Mouse (Mus musculus) 3T3-L1 (cell line): ENCODE measurements at regions not wholly inside any gene's neighbourhood (a gene's known extent, or its start where the extent isn't known, plus 50 kb on each side); places are given as distances from the start of the nearest gene placed in this dataset.

Experiments
- DNase-seq: peaks from one replicate; pipeline ENCODE4 v3.0.0-alpha.2; 2015; ENCODE audit warnings: low read depth, low spot score

DNA sequence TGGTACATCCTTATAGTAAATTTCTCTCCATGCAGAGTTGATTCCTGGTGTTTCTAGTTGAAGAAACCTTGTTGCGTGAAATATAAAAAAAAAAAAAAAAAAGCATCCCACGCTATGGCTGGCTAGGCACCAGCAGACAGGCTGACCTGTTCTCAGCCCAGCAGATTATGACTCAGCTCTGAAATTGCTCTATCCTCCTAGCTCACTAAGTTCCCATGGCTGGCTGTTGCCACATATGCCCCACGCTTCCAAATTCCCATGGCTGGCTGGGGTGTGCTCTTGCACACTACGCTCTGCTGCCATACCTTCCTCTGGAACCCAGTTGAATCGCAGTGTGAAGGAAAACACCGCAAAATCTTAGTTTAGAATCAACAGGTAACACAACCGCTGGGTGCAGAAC, 270.1 kb downstream of the Mid1ip1 start:
- DNase-seq: peak; percentile 66

DNA sequence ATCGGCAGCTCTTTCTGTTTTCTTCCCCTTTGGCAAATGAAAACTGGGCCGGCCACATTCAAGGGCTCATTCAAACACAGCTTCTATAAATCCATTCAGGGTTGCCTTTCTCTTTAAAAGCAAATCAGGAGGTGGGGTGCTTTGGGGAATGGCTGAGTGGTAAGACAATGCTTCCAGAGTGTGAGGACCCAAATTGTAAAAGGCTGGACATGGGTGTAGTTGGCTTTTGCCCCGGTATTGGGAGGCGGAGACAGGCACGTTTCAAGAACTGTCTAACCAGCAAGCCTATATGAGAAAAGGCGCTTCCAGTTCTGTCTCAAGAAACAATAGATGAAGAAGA, 277.0 kb downstream of the Mid1ip1 start:
- no peak for DNase-seq

DNA sequence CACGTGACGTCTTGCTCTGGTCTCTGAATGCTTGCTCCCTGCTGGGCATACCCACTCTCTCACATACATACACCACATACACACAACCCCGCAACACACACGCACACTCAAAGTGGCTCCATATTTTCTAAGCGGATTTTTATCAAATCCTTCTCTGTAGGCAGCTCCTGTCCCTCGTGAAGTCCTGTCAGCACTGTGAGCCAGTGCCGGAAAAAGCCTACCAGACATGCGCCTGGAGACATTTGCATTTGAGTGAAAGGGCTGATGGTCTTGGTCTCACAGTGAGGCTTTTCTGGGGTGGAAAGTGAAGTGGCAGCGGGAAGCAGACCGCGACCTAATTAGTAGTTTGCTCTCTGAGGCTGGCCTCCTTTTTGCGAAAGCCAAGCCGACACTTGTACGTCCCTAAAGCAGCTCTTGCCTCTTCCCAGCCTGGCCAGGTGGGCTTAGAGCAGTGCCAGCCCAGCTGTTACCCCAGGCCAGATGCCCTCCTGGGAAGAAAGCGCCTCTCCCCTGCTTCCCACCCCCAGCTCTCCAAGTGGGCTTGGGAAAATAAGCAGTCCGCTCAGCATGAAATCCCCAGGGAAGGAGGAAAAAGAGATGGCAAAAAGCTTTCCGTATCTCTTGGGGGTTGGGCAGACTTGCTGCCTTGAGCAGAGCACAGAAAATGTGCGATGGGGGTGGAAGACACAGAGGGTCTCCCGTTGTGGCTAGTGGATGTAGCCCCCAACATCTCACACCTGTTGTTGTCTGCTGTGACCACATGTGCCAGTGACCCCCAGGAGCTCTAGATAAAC, 277.6 kb downstream of the Mid1ip1 start:
- no peak for DNase-seq

DNA sequence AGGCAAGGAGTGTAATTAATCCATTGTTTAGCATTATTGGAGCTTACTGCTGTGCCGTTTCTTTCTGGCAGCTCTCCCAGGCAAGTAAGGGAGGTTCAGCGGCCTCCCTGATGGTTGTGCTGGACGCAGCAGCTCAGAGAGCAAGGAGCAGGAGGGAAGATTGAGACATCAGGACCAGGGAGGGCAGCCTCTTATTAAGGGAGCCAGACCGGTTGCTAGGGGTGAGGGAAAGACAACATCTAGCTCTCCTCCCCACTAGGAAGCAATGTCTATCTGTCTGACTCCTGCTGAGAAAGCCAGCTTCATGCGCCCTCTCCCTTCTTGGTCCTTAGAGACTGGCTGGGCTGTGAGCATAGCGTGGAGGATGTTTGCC, 278.2 kb downstream of the Mid1ip1 start:
- DNase-seq: no peak

DNA sequence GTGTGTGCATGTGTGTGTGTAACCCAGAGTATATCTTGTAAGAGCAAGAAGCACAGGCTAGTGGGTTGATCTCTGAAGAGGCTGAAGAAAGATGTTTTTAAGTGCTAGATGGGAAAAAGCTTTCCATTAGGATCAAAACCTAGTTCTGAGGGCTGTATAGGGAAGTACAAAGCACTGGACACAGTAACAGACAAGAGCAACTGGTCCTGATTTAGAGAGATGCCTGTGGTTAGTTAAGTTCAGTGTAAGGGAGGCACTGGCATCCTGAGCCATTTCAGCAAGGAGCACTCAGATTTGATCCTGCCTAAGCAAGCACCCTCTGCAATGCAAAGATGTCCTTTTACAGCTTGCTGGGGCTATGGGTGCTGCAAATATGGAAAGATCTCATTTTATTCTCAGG, 280.1 kb downstream of the Mid1ip1 start:
- DNase-seq: peak; percentile 13

DNA sequence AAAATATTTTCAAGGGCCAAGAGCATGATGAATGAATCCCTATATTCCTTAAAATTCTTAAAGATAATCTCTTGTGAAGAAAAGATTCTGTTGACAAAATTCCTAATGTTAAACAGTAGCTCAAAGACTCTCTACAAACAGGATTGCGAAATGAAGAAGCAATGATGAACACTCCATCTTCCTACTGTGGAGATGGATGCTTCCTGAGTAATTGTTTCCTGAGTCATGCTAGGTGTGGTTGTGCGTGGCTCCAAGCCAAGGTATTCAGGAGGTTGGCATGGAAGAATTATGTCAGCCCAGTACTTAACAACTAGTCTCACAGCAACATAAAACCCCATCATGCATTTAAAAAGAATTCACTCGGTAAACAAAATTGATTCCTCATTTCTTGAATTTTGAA, 286.4 kb downstream of the Mid1ip1 start:
- DNase-seq: peak; percentile 86

DNA sequence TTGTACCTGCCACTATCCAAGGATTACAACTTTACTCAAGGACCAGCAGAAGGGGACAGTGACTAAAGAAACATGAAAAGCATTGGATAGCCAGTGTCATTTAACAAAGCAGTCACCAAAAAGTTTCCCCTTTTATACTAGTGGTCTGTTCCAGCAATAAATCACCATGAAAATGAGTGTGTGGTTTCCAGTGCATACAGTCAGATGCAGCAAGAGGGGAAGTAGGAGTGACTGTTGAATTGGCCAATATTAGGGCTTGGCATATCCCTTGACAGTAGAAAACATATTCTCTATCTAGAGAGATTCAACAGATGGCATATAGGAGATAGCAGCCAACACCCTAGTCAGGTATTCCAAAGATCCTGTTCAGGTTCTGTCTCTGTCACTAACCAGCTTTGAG, 259.8 kb upstream of the H2al1a start:
- DNase-seq: no peak

DNA sequence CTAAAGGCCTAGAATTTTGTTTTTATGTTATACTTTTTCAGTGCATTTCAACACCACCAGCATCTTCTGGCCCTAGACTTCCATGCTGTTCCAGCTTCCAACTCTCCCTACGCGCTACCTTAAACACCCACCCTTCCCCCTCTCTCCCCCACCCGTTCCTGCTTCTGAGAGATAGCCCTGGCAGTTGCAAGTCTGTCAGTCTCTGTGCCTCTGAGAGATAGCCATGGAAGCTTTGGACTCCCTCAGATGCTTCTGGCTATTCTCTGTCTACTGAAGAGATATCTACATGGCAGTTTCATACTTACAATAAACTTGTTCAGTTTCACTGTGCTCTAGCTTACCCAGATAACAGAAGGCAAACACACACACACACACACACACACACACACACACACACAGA, 252.3 kb upstream of the H2al1a start:
- no peak for DNase-seq

DNA sequence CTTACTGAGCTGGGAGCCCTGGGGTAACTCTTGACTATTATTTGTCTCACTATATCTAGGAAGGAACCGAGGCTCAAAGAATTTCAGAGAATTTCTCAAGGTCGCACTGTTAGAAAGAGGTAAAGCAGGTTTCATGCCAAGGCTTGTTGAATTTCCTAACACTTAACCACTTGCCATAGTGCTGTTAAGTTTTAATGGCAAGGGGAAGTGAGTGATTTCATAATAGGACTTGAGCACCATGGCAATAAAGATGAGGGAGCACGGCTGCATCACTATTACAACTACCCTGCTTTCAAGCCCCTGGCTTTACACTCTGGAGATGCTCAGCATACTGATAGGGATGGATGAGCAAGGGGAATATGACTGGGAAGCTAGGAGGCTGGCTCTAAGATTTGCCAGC, 216.9 kb upstream of the H2al1a start:
- no peak for DNase-seq

DNA sequence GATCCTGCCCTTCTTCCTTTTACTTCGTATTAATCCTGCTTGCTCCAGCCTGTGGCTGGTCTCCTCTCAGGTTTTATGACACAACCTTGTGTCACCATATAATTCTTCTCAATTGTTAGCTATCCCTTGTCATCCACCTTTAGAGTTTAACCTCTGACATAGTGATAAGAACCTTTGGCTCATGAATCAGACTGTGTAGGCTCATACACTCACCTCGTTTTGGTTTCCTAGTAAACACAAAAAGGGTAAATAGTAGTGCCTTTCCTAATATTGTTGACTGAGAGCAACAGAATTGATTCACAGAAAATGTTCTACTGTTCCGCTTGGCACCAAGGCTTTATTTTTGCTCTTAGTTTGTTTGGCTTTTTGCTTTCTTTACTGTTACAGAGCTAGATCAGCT, 216.2 kb upstream of the H2al1a start:
- no peak for DNase-seq

DNA sequence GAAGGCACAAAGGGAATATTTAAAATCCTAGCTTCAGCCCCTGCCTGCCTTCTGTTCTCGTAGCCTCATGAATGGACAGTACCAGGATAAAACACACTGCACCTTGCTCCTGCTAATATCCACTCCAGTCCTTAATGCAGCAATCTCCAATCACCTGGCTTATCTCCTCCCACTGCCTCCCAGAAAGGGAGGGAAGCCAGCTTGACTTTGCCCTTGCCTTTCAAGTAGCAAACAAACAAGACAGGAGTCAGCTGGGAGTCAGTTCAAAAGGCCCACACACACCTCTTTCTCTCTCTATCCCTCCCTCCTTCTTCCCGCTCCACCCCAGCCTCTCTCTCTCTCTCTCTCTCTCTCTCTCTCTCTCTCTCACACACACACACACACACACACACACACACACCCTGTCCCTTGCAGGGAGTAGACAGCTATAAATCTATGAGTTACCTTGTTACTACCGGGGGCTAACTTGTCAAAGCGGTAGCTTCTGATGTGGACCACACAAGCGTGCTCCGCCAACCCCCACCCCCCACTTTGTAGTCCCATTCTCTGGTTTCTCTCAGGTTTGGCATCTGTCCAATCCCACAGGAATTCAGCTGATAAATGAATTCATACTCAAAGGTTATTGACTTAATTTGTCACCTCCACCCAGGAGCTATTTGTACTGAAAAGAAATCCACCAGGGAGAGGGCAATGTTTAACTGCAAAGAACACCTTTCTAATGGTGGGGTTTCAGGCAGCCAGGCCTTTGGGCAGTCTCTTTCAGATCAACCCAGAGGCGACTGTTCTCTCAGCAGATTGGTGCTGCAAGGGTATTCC, 212.6 kb upstream of the H2al1a start:
- no peak for DNase-seq

DNA sequence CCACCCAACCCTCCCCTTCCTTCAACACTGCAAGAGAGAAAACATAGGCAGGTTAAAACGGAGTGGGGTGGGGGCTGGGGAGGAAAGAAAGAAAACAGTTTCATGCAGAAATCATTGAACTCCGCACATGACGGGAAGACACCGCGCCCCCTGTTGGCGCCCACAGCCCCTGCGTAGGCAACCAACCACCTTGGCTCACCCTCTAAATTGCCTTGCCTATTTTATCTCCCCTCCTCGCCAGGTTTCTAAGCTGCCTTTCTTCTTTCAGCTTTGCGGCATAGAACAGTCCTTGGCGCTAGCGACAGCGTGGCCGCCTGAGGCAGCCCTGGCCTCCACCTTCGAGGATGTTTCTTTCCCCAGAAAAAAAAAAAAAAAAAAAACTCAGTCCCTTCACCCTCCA, 211.1 kb upstream of the H2al1a start:
- no peak for DNase-seq

DNA sequence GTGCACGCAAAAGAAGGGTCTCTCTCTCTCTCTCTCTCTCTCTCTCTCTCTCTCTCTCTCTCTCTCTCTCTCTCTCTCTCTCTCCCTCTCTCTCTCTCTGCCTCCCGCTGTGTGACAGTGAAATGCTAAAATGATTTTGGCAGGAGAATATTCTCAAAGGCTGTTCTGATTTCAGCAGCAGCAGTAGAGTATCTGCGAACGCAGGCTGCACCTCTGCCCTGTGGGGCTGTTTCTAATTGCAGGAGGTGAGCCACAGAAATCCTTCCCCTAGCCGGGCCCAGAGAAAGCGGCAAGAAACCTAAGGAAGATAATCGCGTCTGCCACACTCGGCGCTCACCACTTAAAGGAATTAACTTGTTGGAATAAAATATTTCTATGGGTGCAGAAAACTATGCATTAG, 210.6 kb upstream of the H2al1a start:
- DNase-seq: no peak

DNA sequence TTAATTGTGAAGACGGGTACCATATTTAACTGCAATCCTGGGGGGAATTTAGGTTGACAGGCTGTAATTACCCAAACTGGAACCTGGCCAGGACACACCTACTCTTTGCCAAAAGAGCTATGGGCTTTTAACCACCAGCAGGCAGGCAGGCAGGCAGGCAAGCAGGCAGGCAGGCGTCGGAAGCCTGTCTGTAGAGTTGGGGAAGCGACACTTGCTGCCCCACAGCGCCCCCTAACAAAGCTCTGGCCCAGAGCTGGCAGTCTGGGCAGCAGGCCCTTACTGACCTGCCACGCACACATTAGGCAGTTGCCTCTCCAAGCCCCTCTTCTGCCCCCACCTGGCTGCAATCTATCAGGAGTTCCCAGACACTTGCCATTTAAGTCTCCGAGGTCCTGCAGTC, 208.6 kb upstream of the H2al1a start:
- DNase-seq: peak; percentile 8

DNA sequence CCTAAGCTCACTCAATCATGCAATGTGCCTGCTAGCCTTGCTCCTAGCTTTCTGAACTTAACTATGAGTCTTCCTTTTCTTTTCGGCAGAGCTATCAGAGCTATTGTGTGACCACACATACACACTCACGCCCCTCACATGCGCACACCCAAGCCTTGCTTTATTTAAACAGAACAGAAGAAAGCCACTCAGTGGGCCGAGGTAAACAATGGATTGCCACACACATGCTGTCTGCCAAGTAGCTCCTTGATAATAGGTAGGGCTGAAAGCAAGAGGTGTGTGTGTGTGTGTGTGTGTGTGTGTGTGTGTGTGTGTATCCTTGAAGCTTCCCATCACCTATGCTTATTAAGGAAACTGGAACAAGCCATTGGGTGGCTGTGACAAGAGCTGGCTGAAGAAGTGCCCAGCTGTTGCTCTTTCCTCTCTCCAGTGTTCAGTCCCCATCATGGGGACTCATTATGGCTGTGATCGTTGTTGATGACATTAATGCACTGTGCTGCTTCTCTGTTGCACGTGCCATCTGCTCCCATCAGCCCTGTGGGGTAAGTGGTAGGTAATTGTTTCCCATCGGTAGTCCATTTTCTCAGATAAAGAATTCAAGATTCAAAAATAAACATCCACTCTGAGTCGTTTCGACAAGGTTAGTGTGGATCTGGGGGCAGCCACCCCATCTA, 201.3 kb upstream of the H2al1a start:
- no peak for DNase-seq

DNA sequence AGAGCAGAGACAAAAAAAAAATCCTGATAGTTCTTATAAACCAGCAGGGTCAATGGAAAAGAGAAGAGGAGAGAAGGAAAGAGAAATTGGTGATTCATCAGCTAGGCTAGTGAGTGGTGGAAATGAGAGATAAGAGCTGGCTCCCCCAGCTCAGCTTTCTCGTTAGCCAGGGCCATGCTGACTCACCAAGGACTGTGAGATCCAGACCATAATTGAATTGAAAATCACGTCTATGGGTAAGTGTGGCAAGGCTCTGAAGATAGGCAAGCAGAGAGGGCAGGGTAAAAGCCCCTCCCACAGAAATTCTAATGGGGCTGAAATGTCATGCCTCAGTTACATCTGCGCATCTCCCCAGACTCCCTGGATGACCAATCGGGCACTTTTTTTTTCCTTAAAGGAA, 200.7 kb upstream of the H2al1a start:
- DNase-seq: peak; percentile 32

DNA sequence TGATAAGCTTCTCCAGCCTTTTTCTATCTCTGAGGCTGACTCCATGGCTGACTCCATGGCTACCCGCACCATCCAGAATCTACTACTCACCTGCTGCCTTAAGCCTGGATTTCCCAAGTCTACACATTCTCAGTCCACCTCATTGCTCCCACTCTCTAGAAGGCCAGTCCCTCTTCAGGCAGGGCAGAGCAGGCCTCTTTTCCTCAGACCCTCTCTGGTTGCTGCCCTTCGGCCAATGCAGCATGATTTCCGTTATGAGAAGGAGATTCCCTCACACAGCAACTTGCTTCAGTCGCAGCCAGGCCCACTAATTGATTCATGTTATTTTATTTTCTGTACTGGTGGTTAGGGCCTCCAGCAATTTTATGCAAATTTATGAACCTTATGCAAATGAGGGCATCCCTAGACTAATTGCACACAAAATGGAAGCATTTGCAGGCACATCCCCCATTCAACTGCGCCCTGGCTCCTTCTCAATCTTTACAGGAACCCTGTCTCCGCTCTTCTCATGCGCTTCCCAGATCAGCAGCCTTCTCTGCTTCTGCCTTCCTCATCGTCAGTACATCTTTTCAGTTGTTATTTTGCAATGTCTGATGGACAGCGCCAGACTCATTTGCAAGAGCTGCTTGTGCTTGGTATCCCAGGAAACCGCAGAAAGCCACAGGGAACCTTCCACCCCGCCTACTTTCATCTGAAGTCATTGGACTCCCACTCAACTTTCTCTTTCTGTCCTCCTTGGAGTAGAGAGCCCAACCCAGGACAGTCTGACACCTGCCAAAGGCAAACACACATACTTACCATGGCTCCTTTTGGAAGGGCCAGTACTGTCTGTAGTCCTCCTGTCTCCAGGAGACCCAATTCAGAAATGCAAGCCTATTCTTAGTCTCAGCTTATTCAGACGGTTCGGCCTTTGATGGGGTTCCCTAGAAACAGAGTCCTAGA, 199.6 kb upstream of the H2al1a start:
- DNase-seq: peak; percentile 3

DNA sequence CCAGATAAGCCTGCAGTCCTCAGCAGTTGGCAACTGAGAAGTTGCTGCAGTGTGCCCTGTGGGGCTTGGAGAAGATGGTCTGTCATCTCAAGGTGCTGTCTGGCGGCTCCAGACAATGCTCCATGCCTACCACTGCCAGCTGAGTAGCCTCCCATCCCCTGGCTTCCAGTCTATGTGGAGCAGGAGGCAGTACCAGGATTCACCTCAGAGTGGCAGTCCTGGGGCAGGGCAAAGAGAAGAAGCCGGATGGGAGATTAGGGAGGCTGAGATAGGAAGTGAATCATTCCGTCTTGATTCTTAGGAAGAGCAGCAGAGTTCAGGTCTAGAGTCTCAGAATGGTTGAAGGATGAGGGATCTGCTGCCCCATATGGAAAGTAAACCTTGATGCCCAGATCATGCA, 198.1 kb upstream of the H2al1a start:
- peak; percentile 31 for DNase-seq

DNA sequence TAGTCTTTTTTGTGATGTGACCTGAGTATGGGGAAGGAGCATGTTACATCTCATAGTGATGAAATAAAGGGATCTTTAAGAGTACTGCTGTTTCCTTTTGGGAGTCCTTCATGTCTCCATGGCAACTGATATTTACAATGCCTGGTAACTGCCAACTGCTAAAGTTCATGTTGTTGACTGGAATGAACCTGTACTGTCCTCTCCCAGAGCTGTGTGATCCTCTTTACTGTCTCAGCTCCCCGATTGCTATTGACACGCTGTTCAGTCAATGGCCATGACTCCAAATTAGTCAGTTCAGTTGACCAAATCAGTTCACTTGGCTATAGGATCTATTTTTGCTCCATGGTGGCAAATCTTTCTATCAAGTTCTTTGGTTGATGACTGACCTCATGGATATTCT, 167.8 kb upstream of the H2al1a start:
- no peak for DNase-seq

DNA sequence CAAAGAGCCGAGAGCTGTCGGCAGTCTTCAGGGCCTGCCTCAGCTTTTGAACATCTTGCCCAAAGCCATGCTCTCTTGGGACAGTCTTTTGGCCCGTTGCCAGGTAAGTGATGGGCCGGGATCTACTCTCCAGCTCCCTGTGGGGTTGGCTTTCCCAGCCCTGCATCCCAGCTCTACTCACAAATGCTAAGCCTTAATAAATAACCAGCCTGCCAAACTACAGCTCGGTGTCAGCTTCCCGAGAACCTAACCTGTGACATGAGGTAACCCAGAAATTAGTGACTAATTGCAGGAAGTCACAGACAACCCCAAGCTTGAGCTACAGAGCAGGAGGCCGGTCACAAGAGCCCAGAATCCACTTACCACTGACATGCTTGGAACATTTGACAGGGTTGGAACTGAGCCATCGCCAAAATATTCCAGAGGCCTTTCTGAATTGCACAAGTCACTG, 159.1 kb upstream of the H2al1a start:
- DNase-seq: peak; percentile 81

DNA sequence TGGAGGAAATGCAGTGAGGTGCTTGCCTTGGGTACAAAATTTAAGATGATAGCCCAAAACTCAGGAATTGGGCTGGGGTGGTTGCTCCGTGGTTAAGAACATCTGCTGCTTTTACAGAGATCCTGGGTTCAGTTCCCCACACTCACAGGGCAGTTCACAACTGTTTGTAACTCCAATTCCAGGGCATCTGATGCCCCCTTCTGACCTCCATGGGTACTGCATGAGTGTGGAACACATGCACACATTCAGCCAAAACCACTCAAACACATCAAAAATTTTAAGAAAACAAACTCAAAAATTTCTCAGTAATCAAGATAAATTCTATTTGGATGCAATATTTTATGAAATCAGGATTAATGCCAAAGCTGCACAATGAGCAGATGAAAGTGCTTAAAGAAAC, 157.8 kb upstream of the H2al1a start:
- DNase-seq: no peak

DNA sequence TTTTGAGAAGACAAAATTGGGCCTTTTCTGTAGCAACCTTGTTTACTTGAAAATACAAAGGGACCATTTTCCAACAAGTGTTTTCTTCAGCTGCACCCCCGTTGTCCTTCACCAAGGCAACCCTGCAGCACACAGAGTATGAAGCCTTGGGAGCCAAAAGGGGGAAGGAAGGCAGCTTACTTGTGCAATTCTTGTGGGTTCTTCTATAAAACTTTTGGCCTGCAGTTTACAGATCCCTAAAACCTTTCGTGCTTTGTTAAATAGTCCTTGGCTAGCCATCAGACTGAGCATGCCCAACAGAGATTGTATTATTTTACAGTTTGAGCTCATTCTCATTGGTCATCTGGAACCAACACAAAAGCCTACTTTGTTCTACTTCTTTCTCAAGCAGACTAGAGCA, 140.6 kb upstream of the H2al1a start:
- no peak for DNase-seq
